Mouse (Mus musculus) embryonic fibroblast, embryonic 13.5 days (primary cell): ENCODE data around the gene Rpp38. TPM values are rescaled to one million over a fixed set of nuclear protein-coding genes. Genes with fewer than 3 reads are reported as not detected.

Experiments used
- H3K27ac ChIP-seq: 2 replicates; pipeline ENCODE4 v1.5.1; 2012; ENCODE audit warnings: low read length, control low read depth, inconsistent platforms; ENCODE audit not compliant: insufficient read depth
- H3K4me1 ChIP-seq: 2 replicates; pipeline ENCODE4 v1.6.1; 2011; ENCODE audit warnings: low read length; ENCODE audit not compliant: control insufficient read depth, insufficient read depth
- H3K4me3 ChIP-seq: 2 replicates; pipeline ENCODE4 v1.5.1; 2011; ENCODE audit warnings: mild to moderate bottlenecking, control low read depth, low read length; ENCODE audit not compliant: insufficient read depth
- CTCF ChIP-seq: IDR thresholded peaks from 2 replicates; pipeline ENCODE4 v1.5.1; 2011; ENCODE audit warnings: mild to moderate bottlenecking, control low read depth, low read length, moderate library complexity, borderline replicate concordance; ENCODE audit not compliant: insufficient read depth
- POLR2A ChIP-seq: IDR thresholded peaks from 2 replicates; pipeline ENCODE4 v1.6.1; 2011; ENCODE audit warnings: low read depth, mild to moderate bottlenecking, control low read depth, low read length, moderate library complexity
- polyA plus RNA-seq: library from polyadenylated mRNA; stranded (reverse); fragments of >200 nt; gene quantifications from 2 replicates; pipeline ENCODE4 v1.2.4, GENCODE M21; 2011; ENCODE audit warnings: low read depth; ENCODE audit not compliant: missing spikeins, insufficient read length

Gene Rpp38
- polyA plus RNA-seq, 1 experiment: 13.7 TPM

- Histone ChIP-seq H3K4me1 (peaks cover 5% of the 10 kb centered on the region), H3K4me3 (no peak overlapping the region), H3K27ac (no peak overlapping the region)
- TF ChIP-seq POLR2A: no peak
These were observed 1.3 kb upstream of the Rpp38 start for GRCm38 (mm10) chr2:3333761-3334160.

- H3K4me1 ChIP-seq: peaks cover 5% of the 10 kb centered on the region
- peak overlapping the region; percentile 71 for H3K4me3 ChIP-seq
- H3K27ac ChIP-seq: peak overlapping the region; percentile 60
- TF ChIP-seq CTCF (no peak), POLR2A (no peak)
These were observed 387 bp downstream of the Rpp38 start for GRCm38 (mm10) chr2:3332056-3332455.

- peak overlapping the region; percentile 71 for H3K4me3 ChIP-seq
- H3K27ac ChIP-seq: no peak overlapping the region; the same call in 1 of the 2 replicates
- peaks cover 5% of the 10 kb centered on the region for H3K4me1 ChIP-seq
- no peak for TF ChIP-seq CTCF
- TF ChIP-seq POLR2A: no peak
These were observed 1.3 kb downstream of the Rpp38 start for GRCm38 (mm10) chr2:3331071-3331703.

- H3K4me1 ChIP-seq: peaks cover 5% of the 10 kb centered on the region
These were observed 5.1 kb downstream of the Rpp38 start for GRCm38 (mm10) chr2:3327351-3327750.

DNA sequence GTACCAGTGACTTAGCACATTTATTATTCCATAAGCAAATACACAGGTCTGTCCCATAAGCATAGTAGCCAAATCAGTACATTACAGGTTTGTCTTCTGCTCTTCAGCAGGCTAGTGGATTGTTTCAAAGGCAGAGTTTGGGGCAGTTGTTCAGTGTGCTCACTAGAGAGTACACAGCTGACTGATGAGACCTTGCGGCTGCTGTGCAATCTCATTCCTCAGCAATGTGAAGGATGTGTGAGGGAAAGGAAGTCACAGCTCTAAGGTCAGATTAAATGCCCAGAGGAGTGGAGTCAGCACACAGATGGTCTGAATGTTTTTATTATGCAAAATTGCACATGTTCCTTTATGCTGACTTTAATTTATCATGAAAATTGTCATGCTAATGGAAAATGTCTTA, 5.9 kb downstream of the Rpp38 start:
- H3K4me1 ChIP-seq: peaks cover 5% of the 10 kb centered on the region
- no peak for TF ChIP-seq CTCF
- no peak for TF ChIP-seq POLR2A
- no peak overlapping the region for H3K27ac ChIP-seq
- H3K4me3 ChIP-seq: no peak overlapping the region

More at GRCm38 (mm10) chr2:3327351-3327750, 5.1 kb downstream of the Rpp38 start:
- TF ChIP-seq POLR2A (no peak), CTCF (no peak)
- H3K27ac ChIP-seq: no peak overlapping the region
- no peak overlapping the region for H3K4me3 ChIP-seq

DNA sequence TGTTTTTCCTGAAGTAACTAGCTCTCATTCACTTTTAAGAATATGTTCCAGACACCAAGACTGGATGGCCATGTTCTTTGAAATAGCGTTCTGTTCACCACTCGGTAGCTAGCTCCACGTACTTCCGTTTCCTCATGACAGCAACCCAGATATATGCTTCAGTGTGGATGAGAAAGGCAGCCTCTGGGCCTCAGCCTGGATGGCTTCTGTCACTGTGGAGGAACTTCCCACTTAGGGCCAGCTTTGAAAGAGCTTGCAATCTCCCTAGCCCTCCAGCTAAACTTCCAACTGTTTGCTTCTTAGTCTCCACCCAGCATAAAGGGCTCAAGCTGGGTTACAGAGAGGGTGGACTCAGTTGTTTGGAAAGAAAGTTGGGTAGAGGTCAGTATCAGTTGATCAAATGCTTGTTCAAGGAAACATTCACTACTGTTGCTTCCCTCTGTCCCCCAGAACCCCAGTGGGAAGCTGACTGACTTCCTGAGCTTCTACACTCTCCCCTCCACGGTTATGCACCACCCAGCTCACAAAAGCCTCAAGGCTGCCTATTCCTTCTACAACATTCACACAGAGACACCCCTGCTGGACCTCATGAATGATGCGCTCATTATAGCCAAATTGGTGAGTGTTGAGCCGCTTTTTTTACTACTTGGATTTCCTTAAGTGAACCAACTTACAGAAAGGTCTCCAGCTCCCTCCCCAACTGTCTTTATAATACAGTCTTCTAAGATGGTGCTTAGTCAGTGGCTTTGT, 7.9 kb downstream of the Rpp38 start:
- Histone ChIP-seq H3K4me1 (no peaks in the 10 kb centered on the region), H3K4me3 (no peak overlapping the region), H3K27ac (no peak overlapping the region)
- TF ChIP-seq POLR2A (no peak), CTCF (no peak)

DNA sequence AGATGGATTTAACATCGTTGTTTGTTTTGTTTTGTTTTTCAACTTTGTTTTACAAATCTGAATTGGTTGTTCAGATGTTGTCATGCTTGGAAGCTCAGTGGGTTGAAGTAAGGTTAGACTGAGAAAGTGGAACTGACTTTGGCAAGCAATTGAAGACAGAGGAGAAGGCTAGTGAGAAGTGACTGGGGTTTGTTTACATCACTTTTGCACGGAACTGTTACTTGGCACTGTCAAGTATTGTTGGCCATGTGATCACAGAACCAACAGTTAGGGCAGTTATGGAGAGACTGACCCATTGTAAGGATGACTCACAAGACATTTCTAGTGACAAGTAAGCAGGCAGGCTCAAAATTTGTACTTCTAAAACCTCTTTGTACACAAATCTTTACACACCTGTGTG, 9.3 kb downstream of the Rpp38 start:
- no peak overlapping the region for H3K27ac ChIP-seq
- no peak for TF ChIP-seq CTCF
- no peak for TF ChIP-seq POLR2A
- no peak overlapping the region for H3K4me3 ChIP-seq
- no peaks in the 10 kb centered on the region for H3K4me1 ChIP-seq

- Histone ChIP-seq H3K4me3 (no peak overlapping the region), H3K27ac (no peak overlapping the region), H3K4me1 (peaks cover 7% of the 10 kb centered on the region; the same call in 1 of the 2 replicates)
- TF ChIP-seq CTCF (no peak), POLR2A (no peak)
These were observed 26.9 kb downstream of the Rpp38 start for GRCm38 (mm10) chr2:3305426-3306025.

GRCm38 (mm10) chr2:3295826-3296225, 36.6 kb downstream of the Rpp38 start:
- Histone ChIP-seq H3K27ac (no peak overlapping the region), H3K4me1 (no peaks in the 10 kb centered on the region), H3K4me3 (no peak overlapping the region)
- no peak for TF ChIP-seq POLR2A
- TF ChIP-seq CTCF: no peak

DNA sequence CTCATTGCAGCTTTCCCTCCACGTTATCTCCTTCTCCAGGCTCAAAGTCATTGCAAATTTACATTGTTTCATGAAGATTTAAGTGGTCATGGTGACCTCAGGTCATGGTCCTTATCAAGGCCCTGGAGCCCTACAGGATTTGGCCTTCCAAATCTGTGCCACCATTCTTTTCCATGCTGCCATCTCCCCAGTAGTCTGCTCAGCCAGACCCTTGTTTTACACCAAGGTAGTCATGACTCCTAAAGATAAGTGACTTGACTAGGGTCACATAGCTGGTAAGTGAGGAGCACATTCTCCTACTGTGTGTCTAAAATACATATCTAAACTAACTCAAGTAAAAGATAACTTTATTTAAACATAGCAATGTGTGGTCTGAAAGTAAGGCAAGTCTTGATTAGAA, 40.3 kb downstream of the Rpp38 start:
- Histone ChIP-seq H3K27ac (no peak overlapping the region), H3K4me1 (no peaks in the 10 kb centered on the region), H3K4me3 (no peak overlapping the region)
- TF ChIP-seq CTCF (no peak), POLR2A (no peak)
